Mouse (Mus musculus) stomach, postnatal 0 days (tissue): ENCODE results near the gene Syt6.

Experiments
- CTCF ChIP-seq: IDR thresholded peaks from 2 replicates; pipeline ENCODE4 v1.5.1; 2016; ENCODE audit warnings: antibody characterized with exemption, low read depth, mild to moderate bottlenecking, moderate library complexity
- EP300 ChIP-seq: optimal IDR thresholded peaks from 2 replicates; pipeline ENCODE3; 2016; ENCODE audit warnings: antibody characterized with exemption

DNA sequence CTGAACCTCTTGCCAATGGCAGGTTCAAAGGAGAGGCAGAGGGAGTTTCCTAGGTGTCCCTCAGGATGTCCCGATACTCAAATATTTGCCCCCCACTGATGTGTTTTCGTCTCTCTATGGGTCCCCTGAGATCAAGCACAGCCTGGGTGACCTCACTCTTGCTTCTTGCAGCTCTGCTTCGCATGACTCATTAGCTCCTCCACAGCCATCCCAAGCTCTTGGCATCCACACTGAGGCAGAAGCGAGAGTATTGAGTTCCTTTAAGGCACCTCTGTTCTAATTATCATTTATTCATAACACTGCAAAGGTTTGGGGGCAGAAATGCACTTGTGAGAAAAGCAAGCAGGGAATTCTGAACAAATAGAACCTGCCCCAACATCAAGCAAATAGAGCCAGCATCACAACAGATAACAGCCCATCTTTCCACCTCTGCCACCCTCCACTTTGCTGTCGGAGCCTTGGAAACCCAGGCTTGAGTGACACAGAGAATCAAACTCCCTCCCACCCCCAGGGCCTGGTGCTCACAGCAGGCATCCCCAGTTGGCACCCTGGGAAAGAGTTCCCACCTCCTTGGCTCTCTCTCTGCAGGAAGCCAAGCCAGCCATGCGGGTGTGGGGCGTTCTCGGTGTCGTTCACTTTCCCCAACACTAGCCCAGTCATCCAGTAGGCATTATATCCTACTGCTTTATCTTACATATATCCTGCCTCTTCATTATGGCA lies 37.8 kb downstream of the Syt6 start:
- TF ChIP-seq CTCF (no peak), EP300 (no peak)
